Mouse (Mus musculus) CD4-positive, CD25-positive, alpha-beta regulatory T cell, adult 2 months (primary cell): Measurements from ENCODE around the gene Guca2a.
A peak's percentile ranks its signal among the peaks of the same experiment; 100 is the strongest.

ENCODE experiments used
- DNase-seq: peaks from one replicate; pipeline ENCODE4 v3.0.0-alpha.2; 2012; ENCODE audit warnings: low read depth, low spot score

Guca2a gene

DNA sequence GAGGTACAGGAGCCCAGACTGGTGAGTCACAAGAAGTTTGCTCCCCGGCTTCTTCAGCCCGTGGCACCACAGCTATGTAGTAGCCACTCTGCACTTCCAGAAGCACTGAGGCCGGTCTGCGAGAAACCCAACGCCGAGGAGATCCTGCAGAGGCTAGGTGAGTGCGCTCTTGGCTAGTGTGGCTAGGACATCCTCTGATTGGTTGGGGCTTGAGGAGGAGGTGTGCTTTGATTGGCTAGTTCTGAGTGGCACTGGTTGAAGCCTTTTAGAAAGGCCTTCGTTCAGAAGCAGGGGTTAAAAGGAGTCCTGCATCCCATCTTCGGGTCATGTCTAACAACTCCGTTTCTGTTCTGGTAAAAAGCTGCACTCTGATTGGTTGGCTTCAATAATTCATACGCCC is 1.2 kb downstream of the Guca2a start:
- no peak for DNase-seq

DNA sequence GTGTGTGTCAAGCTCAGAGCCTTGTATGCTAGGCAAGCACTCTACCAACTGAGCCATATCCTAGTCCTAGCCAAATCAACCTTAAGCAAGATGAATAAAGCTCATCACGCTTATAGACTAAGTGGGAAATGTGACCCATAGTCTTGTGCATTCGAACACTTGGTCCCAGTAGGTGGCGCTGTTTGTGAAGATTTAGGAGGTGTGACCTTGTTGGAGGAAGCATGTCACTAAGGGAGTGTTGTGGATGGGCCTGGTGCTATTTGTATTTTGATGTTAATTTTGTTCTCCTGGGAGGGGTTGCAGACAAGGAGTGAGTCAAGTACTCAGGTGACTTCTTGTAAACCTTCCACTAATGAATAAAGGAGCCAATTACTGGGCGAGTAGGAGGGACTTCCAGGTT is 5.2 kb downstream of the Guca2a start:
- no peak for DNase-seq

DNA sequence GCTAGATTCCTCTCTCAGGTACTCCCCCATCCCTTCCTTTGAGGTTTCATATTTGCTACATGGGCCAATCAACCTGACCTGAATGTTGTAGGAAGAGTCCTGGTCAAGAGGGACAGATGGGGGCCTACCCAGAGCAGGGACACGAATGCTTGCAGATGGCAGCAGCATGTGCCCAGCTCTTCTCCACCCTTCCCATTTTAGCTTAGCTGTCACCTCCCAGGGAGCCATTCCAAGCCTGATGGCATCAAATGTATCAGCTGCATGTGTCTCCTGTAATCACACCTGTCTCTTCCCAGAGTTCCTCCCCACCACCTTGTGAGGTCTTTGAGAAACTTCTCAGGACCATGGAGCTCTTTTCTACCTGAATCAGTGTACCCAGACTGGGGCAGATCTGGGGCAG is 19.5 kb downstream of the Guca2a start:
- no peak for DNase-seq

DNA sequence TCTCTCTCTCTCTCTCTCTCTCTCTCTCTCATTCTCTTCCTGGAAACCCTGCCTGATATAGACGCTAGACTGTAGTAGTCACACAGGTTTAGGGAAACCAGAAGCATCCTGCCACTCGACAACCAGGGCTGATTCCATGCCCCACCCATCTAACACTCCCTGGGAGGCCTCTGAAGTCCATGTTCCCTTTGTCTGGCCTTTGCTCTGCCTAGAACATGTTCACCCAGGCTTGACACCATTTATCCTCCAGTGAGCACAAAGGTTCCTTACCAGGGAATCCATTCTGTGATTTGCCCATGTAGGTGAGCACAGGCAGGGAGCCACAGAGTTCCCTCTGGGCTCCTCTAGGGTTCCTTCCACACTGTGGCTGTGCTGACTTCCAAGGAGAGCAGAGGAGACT is 20.7 kb downstream of the Guca2a start:
- DNase-seq: no peak

- no peak for DNase-seq
These were observed 21.2 kb downstream of the Guca2a start, which contains the start of gene Guca2b for GRCm38 (mm10) chr4:119658731-119659130. Guca2b (minus strand) TSS chr4:119658954.

GRCm38 (mm10) chr4:119660007-119660406 is 22.5 kb downstream of the Guca2a start:
- no peak for DNase-seq

DNA sequence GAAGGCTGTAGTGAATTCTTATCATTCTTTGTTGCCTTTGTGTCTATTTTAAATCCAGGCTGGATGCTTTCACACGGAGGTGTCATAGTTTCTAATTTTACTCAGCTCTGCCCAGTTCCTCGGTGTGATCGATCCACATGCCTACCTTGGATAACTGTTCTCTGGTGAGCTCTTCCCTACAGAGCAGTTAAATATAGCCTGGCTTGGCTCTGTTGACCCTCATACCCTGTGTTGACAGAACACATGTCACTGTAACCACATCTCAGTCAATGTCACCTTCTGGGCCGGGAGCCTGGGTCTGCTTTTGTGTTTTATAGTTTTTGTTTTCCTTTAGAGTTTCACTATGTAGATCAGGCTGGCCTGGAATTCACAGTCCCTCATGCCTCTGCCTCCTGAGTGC is 24.6 kb downstream of the Guca2a start:
- DNase-seq: no peak

DNA sequence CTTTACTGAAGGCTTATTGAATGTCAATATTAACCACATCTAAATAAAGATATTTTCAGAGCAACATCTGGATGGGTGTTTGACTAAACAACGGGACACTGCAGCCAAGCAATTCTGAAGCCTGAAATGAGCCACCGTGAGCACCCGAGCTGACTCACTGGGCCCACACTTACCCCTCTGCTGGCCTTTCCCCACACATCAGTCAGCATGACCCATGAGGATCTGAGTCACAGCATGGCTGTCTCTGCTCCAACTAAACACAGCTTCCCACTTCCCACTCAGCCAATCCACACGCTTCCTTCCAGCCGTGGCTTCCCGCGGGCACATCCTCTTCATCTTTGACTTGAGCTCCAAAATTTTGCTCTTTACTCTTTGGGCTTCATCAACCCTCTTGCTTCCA is 25.5 kb downstream of the Guca2a start:
- DNase-seq: no peak

GRCm38 (mm10) chr4:119663409-119664095 is 26.0 kb downstream of the Guca2a start:
- DNase-seq: no peak

- DNase-seq: no peak
These were observed 27.7 kb downstream of the Guca2a start for GRCm38 (mm10) chr4:119665166-119665565.

DNA sequence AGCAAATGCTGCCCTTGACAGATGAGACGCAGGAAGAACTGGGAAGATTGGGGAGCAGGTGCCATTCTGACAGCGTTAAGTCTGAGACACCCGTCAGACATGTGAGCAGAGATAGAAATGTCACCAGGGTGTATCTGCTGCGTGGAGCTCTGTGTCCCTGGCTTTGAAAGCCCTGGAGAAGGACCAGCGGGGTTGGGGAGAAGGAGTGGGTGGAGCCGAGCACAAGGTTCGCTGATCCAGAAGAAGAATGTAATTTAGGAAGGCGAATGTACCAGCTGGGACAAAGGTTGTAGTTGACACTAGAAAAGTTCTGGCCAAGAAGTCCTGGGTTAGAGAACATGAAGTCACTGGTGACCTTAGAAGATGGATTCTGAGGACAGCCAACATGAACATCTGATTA is 28.6 kb downstream of the Guca2a start:
- DNase-seq: no peak

GRCm38 (mm10) chr4:119667454-119667853 is 29.9 kb downstream of the Guca2a start:
- DNase-seq: peak; percentile 64

GRCm38 (mm10) chr4:119668185-119668584 is 30.7 kb downstream of the Guca2a start:
- no peak for DNase-seq

GRCm38 (mm10) chr4:119668596-119668995 is 31.1 kb downstream of the Guca2a start:
- DNase-seq: no peak

DNA sequence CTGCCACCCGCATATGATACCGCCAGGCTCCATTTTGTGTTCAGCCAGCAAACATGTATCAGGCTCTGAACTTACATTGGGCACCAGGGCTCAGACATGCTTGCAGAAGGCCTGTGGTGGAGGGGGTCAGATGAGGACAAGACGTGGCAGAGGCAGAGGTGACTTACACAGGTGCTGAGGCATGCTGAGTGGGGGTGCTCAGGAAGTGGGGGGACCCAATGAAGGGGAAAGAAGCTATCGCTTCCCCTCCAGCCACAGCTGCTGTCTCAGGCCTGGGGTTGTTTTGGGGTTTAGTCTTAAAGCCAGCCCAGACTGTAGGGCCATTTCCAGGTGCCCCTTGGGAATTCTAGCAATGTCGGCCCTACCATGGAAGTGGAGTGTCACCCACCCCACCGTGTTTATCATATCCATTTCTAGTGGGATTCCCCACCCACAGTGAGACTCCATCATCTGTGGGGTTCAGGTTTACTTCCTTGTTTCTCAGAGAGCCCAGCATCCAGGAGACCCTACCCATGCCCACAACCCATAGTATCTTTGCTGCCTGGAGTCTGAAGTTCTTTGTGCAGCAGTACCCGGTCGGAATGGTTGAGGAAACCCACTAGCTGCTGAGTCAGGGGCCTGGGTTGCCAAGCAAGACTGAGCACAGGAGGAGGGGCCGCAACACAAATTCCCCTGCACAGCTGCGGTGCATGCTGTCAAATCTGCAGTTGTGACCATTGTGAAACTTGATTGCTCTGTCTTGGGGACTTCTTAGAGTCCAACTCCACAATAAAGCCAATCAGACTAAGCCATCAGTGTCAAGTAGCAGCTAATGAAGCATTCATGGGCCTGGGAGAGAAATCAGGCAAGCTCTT is 32.1 kb downstream of the Guca2a start:
- DNase-seq: peak; percentile 5

DNA sequence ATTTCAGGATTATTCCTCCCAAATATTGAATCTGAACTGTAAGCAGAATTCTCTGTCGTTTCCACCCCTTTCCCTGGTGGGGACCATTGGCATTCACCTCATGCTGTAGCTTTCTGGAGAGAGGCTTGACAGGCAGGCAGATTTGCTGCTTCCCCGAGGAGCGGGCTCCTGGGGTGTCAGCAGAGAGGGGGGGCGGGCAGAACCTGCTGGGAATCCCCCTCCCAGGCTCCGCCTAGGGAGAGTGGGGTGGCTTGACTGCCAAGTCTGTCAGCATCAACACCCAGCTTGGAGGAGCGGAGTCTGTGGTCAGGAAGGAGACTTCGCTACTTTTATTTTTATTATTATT is 32.7 kb downstream of the Guca2a start:
- no peak for DNase-seq

- no peak for DNase-seq
These were observed 33.2 kb downstream of the Guca2a start for GRCm38 (mm10) chr4:119670736-119671135.

DNA sequence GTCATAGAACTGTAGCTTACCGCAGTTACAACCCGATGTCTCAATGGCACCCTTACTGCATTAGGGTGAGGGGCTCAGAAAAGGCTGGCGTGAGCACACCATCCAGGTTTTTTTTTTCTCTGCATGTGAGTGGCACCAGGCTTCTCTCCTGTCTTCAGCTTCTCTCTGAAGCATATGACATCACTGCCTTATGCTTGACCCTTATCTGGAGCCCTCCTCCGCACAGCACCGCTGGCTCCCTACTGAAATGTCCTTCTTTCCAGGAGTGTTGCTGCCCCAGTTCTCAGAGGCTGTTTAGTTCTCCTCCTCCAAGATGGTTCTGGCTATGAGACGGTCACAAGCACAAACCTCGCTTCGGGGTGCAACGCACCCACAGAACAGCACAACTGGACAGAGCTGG is 33.7 kb downstream of the Guca2a start:
- no peak for DNase-seq

- peak; percentile 28 for DNase-seq
These were observed 35.2 kb downstream of the Guca2a start for GRCm38 (mm10) chr4:119672685-119673084.

- DNase-seq: no peak
These were observed 45.1 kb downstream of the Guca2a start for GRCm38 (mm10) chr4:119682596-119682995.

DNA sequence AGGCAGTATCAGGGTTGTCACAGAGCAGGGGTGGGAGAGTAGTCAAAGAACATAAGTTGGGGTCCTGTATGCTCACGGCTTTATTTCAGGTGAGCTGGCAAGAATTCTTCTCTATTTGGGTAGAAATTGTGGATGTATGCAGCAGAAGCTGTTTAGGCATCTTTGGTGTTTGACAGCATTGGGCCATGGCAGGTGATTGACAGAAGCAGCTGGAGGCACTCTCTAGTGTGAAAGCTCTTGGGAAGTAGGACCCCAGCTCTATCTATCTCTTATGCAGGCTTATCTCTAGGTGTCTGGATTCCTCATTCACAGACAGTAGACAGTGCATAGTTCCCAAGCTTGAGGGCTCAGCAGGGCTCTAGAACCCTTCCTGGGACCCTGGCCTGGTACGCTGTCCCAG is 48.2 kb downstream of the Guca2a start:
- DNase-seq: no peak
